Mouse (Mus musculus) MEL (cell line): ENCODE data around the gene Rbfox2. TPM values are rescaled to one million over a fixed set of nuclear protein-coding genes. Genes with fewer than 3 reads are reported as not detected.

Experiments used
- DNase-seq: peaks from one replicate; pipeline ENCODE4 v3.0.0; 2011; ENCODE audit warnings: low read depth, low spot score
- H3K27ac ChIP-seq: 2 replicates; pipeline ENCODE4 v1.5.1; 2012; ENCODE audit warnings: low read depth, mild to moderate bottlenecking, control low read depth, low read length, moderate library complexity; ENCODE audit not compliant: control insufficient read depth
- H3K27me3 ChIP-seq, 2 experiments: fragments of 150-350 bp in 1 of 2; sonication (generic) in 1 of 2; 2 replicates each; pipeline ENCODE4 v1.6.1; 2012; ENCODE audit warnings: low read length in 2 of 2, mild to moderate bottlenecking in 2 of 2, improper control_type of control experiment in 1 of 2, moderate library complexity in 1 of 2; ENCODE audit not compliant: insufficient read depth in 2 of 2, control insufficient read depth in 1 of 2
- H3K36me3 ChIP-seq, 2 experiments: 2 replicates each; pipeline ENCODE4 v1.6.1; 2012 to 2014; ENCODE audit warnings: low read length in 2 of 2, improper control_type of control experiment in 1 of 2, inconsistent platforms in 1 of 2, mild to moderate bottlenecking in 1 of 2; ENCODE audit not compliant: insufficient read depth in 2 of 2, control insufficient read depth in 1 of 2
- H3K4me1 ChIP-seq, 2 experiments: fragments of 150-350 bp in 1 of 2; sonication (generic) in 1 of 2; 2 replicates each; pipeline ENCODE4 v1.6.1; 2012; ENCODE audit warnings: low read length in 2 of 2, improper control_type of control experiment in 1 of 2, mild to moderate bottlenecking in 1 of 2; ENCODE audit not compliant: insufficient read depth in 2 of 2, control insufficient read depth in 1 of 2
- H3K4me3 ChIP-seq, 2 experiments: fragments of 150-350 bp in 1 of 2; sonication (generic) in 1 of 2; 2 replicates each; pipeline ENCODE4 v1.5.1; 2012; ENCODE audit warnings: low read depth in 2 of 2, low read length in 2 of 2, mild to moderate bottlenecking in 2 of 2, moderate library complexity in 2 of 2, control low read depth in 1 of 2, improper control_type of control experiment in 1 of 2; ENCODE audit not compliant: control insufficient read depth in 1 of 2, insufficient read depth in 1 of 2
- H3K79me2 ChIP-seq: 2 replicates; pipeline ENCODE4 v1.6.1; 2012; ENCODE audit warnings: mild to moderate bottlenecking, low read length, moderate library complexity; ENCODE audit not compliant: control insufficient read depth, poor library complexity, insufficient read depth
- H3K9ac ChIP-seq: 2 replicates; pipeline ENCODE4 v1.6.1; 2012; ENCODE audit warnings: low read depth, mild to moderate bottlenecking, control low read depth, low read length, moderate library complexity; ENCODE audit not compliant: control insufficient read depth, poor library complexity, severe bottlenecking
- H3K9me3 ChIP-seq: fragments of 150-350 bp; sonication (generic); replicated peaks from 2 replicates; pipeline ENCODE4 v1.6.1; 2012; ENCODE audit warnings: mild to moderate bottlenecking, low read length, improper control_type of control experiment, moderate library complexity; ENCODE audit not compliant: insufficient read depth
- CHD1 ChIP-seq: IDR thresholded peaks from 2 replicates; pipeline ENCODE4 v1.6.1; 2012; ENCODE audit warnings: low read depth, mild to moderate bottlenecking, inconsistent platforms, low read length, improper control_type of control experiment
- CHD2 ChIP-seq: IDR thresholded peaks from 2 replicates; pipeline ENCODE4 v1.6.1; 2011; ENCODE audit warnings: low read length, improper control_type of control experiment
- CTCF ChIP-seq, 3 experiments: IDR thresholded peaks in 2 of 3; conservative IDR thresholded peaks in 1 of 3; 2 replicates each; pipeline ENCODE4 v1.5.1; 2011 to 2012; ENCODE audit warnings: low read length in 3 of 3, low read depth in 2 of 3, mild to moderate bottlenecking in 2 of 3, improper control_type of control experiment in 1 of 3, inconsistent platforms in 1 of 3, mixed read lengths in 1 of 3, moderate library complexity in 1 of 3; ENCODE audit not compliant: control insufficient read depth in 1 of 3, insufficient read depth in 1 of 3, poor library complexity in 1 of 3, severe bottlenecking in 1 of 3
- ELF1 ChIP-seq: IDR thresholded peaks from 2 replicates; pipeline ENCODE4 v1.6.1; 2014; ENCODE audit warnings: low read depth, mild to moderate bottlenecking, inconsistent platforms, low read length, improper control_type of control experiment, moderate library complexity
- EP300 ChIP-seq, 2 experiments: IDR thresholded peaks; 2 replicates each; pipeline ENCODE4 v1.6.1; 2011; ENCODE audit warnings: improper control_type of control experiment in 2 of 2, low read length in 2 of 2, low read depth in 1 of 2, mild to moderate bottlenecking in 1 of 2
- ETS1 ChIP-seq: IDR thresholded peaks from 2 replicates; pipeline ENCODE4 v1.6.1; 2012; ENCODE audit warnings: low read depth, mild to moderate bottlenecking, inconsistent platforms, low read length, improper control_type of control experiment, moderate library complexity
- GABPA ChIP-seq: IDR thresholded peaks from 2 replicates; pipeline ENCODE4 v1.6.1; 2012; ENCODE audit warnings: low read depth, mild to moderate bottlenecking, inconsistent platforms, low read length, improper control_type of control experiment, moderate library complexity
- GATA1 ChIP-seq: IDR thresholded peaks from 2 replicates; pipeline ENCODE4 v1.6.1; 2011; ENCODE audit warnings: low read depth, low read length, improper control_type of control experiment
- KAT2A ChIP-seq: conservative IDR thresholded peaks from 2 replicates; pipeline ENCODE4 v1.6.1; 2012; ENCODE audit warnings: low read depth, low read length, improper control_type of control experiment, inconsistent platforms
- MAZ ChIP-seq: IDR thresholded peaks from 2 replicates; pipeline ENCODE4 v1.6.1; 2012; ENCODE audit warnings: low read depth, mild to moderate bottlenecking, inconsistent platforms, low read length, improper control_type of control experiment
- MEF2A ChIP-seq: IDR thresholded peaks from 2 replicates; pipeline ENCODE4 v1.6.1; 2014; ENCODE audit warnings: low read depth, mild to moderate bottlenecking, inconsistent platforms, low read length, improper control_type of control experiment; ENCODE audit not compliant: poor library complexity, insufficient replicate concordance, severe bottlenecking; ENCODE audit errors: extremely low read depth
- MXI1 ChIP-seq: IDR thresholded peaks from 2 replicates; pipeline ENCODE4 v1.6.1; 2011; ENCODE audit warnings: mild to moderate bottlenecking, low read depth, low read length, improper control_type of control experiment
- MYB ChIP-seq: IDR thresholded peaks from 2 replicates; pipeline ENCODE4 v1.6.1; 2011; ENCODE audit warnings: mild to moderate bottlenecking, low read depth, low read length, improper control_type of control experiment
- MYC ChIP-seq: IDR thresholded peaks from 2 replicates; pipeline ENCODE4 v1.6.1; 2011; ENCODE audit warnings: low read depth, mild to moderate bottlenecking, low read length, improper control_type of control experiment, moderate library complexity
- NRF1 ChIP-seq: IDR thresholded peaks from 2 replicates; pipeline ENCODE4 v1.6.1; 2014; ENCODE audit warnings: low read depth, mild to moderate bottlenecking, inconsistent platforms, low read length, improper control_type of control experiment, moderate library complexity; ENCODE audit not compliant: poor library complexity, insufficient read depth, severe bottlenecking
- POLR2A ChIP-seq, 2 experiments: IDR thresholded peaks; 2 replicates each; pipeline ENCODE4 v1.6.1; 2011 to 2012; ENCODE audit warnings: low read length in 2 of 2, mild to moderate bottlenecking in 2 of 2, control low read depth in 1 of 2, improper control_type of control experiment in 1 of 2, low read depth in 1 of 2, moderate library complexity in 1 of 2; ENCODE audit not compliant: control insufficient read depth in 1 of 2, insufficient read depth in 1 of 2, poor library complexity in 1 of 2
- RAD21 ChIP-seq: IDR thresholded peaks from 2 replicates; pipeline ENCODE4 v1.6.1; 2011; ENCODE audit warnings: mild to moderate bottlenecking, low read depth, low read length, improper control_type of control experiment
- SMC3 ChIP-seq: IDR thresholded peaks from 2 replicates; pipeline ENCODE4 v1.6.1; 2011; ENCODE audit warnings: low read depth, low read length, improper control_type of control experiment
- USF1 ChIP-seq: IDR thresholded peaks from 2 replicates; pipeline ENCODE4 v1.6.1; 2014; ENCODE audit warnings: low read depth, mild to moderate bottlenecking, inconsistent platforms, low read length, improper control_type of control experiment, moderate library complexity
- ZC3H11A ChIP-seq: IDR thresholded peaks from 2 replicates; pipeline ENCODE4 v1.6.1; 2012; ENCODE audit warnings: low read depth, mild to moderate bottlenecking, inconsistent platforms, low read length, improper control_type of control experiment
- polyA plus RNA-seq, 2 experiments: library from polyadenylated mRNA; stranded (reverse) in 1 of 2; unstranded in 1 of 2; fragments of >175 nt in 1 of 2; fragments of >200 nt in 1 of 2; gene quantifications; 2 replicates each; pipeline versions ENCODE4 v1.2.1 to v1.2.4; 2012; ENCODE audit warnings: low replicate concordance in 2 of 2, low read depth in 1 of 2; ENCODE audit not compliant: insufficient read length in 2 of 2, insufficient read depth in 1 of 2, missing spikeins in 1 of 2
- total RNA-seq: library from RNA; depleted of rRNA; stranded (reverse); fragments of 300-350 nt; gene quantifications from 2 replicates; pipeline ENCODE4 v1.2.3, GENCODE M21; 2012

Rbfox2 gene
- total and polyA plus RNA-seq, 3 experiments = 3.4 to 6.0 TPM; not detected in 1

DNA sequence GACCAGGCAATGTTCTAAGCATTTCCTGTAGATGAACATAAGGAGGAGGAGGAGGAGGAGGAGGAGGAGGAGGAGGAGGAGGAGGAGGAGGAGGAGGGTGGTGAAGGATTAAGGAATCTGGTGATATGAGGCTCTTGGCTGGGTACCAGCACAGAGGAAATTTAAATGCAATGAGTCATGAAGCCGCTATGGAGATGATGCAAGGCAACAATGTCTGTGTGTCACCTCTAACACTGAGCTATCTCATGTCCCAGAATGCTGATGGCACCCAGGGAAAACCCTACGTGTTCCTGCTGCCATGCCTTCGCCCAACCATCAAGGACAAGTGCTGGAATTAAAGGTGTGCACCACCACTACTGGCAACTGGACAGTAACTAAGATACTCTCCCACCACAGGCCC, 237.8 kb downstream of the Rbfox2 start:
- Histone ChIP-seq H3K9ac (no peak overlapping the region), H3K4me3 (no peak overlapping the region)
- TF ChIP-seq CTCF (IDR thresholded peaks at IDR 0.05 in 2 of 3, conservative IDR thresholded peaks at IDR 0.05 in 1 of 3; ENCODE audit: control insufficient read depth in 1 of 3, insufficient read depth in 1 of 3, low read depth in 2 of 3, low read length in 3 of 3, poor library complexity in 1 of 3, severe bottlenecking in 1 of 3) = no peak
- peak in 1 of 2 experiments; percentile 8; a peak in 1 of 4 replicates for TF ChIP-seq EP300 (IDR thresholded peaks at IDR 0.05; ENCODE audit: low read depth in 1 of 2, low read length in 2 of 2)
- 0 out of 2 replicates have a peak, but pooled peaks have one; percentile 20 for TF ChIP-seq ETS1
- TF ChIP-seq, all 39 proteins: peak for 2
- Histone ChIP-seq H3K79me2 (no peaks in the 10 kb centered on the region), H3K27ac (no peak overlapping the region), H3K9me3 (no peaks in the 10 kb centered on the region), H3K4me1 (peaks cover 0 to 9% of the 10 kb centered on the region in 2 experiments; a peak in 2 of 4 replicates), H3K36me3 (no peaks in the 10 kb centered on the region; a peak in 1 of 4 replicates), H3K27me3 (no peaks in the 10 kb centered on the region; a peak in 1 of 4 replicates)
- peak; percentile 33 for DNase-seq

DNA sequence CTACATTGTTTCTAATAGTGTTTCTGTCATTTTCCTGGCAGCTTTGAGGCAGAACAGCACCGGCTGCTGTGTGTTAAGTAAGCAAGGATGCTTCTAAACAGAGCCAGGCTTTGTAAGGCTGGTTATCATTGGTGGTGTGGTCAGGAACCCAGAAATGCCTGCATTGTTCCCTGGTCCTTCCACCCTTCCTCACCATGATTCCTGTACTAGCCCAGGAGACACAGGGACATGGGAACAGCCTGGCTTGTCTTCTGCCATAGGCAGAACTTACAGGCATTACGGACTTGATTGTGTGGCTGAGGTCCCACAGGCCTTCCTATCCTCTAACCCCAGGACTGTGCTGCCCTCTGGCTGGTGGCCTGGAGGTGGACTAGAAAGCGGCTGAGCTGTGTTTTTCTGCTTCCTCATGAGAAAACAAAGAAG, 238.4 kb downstream of the Rbfox2 start:
- no peak for DNase-seq
- no peaks in the 10 kb centered on the region; a peak in 1 of 4 replicates for H3K27me3 ChIP-seq
- no peak for TF ChIP-seq ELF1
- TF ChIP-seq MYB = no peak
- TF ChIP-seq CHD2 = no peak
- no peak for TF ChIP-seq NRF1
- no peak for TF ChIP-seq GABPA
- TF ChIP-seq USF1 = no peak
- TF ChIP-seq CTCF (IDR thresholded peaks at IDR 0.05 in 2 of 3, conservative IDR thresholded peaks at IDR 0.05 in 1 of 3; ENCODE audit: control insufficient read depth in 1 of 3, insufficient read depth in 1 of 3, low read depth in 2 of 3, low read length in 3 of 3, poor library complexity in 1 of 3, severe bottlenecking in 1 of 3) = no peak
- no peak for TF ChIP-seq MXI1
- no peak for TF ChIP-seq ZC3H11A
- TF ChIP-seq RAD21 = no peak
- no peak for TF ChIP-seq POLR2A (IDR thresholded peaks at IDR 0.05; ENCODE audit: control insufficient read depth in 1 of 2, insufficient read depth in 1 of 2, low read depth in 1 of 2, low read length in 2 of 2, poor library complexity in 1 of 2)

DNA sequence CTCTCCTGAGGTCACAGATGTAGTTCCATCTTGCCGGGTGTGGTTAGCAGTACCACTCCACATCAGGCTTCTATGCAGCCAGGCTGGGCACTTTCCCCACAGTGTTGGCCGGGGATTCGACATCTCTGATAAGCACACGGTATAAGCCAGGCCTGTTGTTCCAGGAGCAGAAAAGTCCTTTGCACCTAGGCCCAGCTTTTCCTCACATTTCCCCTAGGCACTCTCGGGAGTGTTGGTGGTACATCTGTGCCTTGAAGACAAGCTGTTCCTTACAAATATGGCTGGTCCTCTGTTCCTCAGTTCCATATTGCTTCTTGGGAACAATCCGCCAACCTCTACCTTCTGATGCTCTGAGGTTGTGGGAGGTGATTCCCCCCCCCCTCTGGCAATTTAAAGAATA, 240.6 kb downstream of the Rbfox2 start:
- Histone ChIP-seq H3K4me1 (peaks cover 0 to 9% of the 10 kb centered on the region in 2 experiments; a peak in 2 of 4 replicates), H3K4me3 (no peak overlapping the region), H3K79me2 (no peaks in the 10 kb centered on the region), H3K27me3 (no peaks in the 10 kb centered on the region; a peak in 1 of 4 replicates), H3K9me3 (no peaks in the 10 kb centered on the region), H3K27ac (no peak overlapping the region), H3K36me3 (no peaks in the 10 kb centered on the region; a peak in 1 of 4 replicates), H3K9ac (no peak overlapping the region)
- no peak for DNase-seq
- TF ChIP-seq RAD21 = no peak
- no peak for TF ChIP-seq MEF2A
- no peak for TF ChIP-seq GATA1
- no peak for TF ChIP-seq MAZ
- TF ChIP-seq KAT2A = no peak
- no peak for TF ChIP-seq MYC
- no peak for TF ChIP-seq CHD1
- TF ChIP-seq SMC3 = no peak

More for the DNA sequence above, 238.4 kb downstream of the Rbfox2 start:
- Histone ChIP-seq H3K4me3 (no peak overlapping the region), H3K27ac (no peak overlapping the region), H3K36me3 (no peaks in the 10 kb centered on the region; a peak in 1 of 4 replicates), H3K9ac (no peak overlapping the region), H3K9me3 (no peaks in the 10 kb centered on the region), H3K79me2 (no peaks in the 10 kb centered on the region), H3K4me1 (peaks cover 0 to 9% of the 10 kb centered on the region in 2 experiments; a peak in 2 of 4 replicates)
